Mouse (Mus musculus): ENCODE results near the gene Slc6a21.

Slc6a21 gene

GRCm38 (mm10) chr7:45277136-45277760 lies at the start of gene Slc6a21:
TSS of gene Slc6a21 (plus strand) at chr7:45277513.
- DNase-seq (ENCODE audit: low read depth, low spot score): no peak

- no peak for DNase-seq (ENCODE audit: low read depth, low spot score)
These were observed 48.8 kb upstream of the Slc6a21 start for GRCm38 (mm10) chr7:45228548-45228947.

- DNase-seq (ENCODE audit: low read depth, low spot score): no peak
These were observed 48.3 kb upstream of the Slc6a21 start for GRCm38 (mm10) chr7:45229046-45229445.

- DNase-seq (ENCODE audit: low read depth, low spot score): no peak
These were observed 47.7 kb upstream of the Slc6a21 start for GRCm38 (mm10) chr7:45229459-45230203.

- DNase-seq (ENCODE audit: low read depth, low spot score): no peak
These were observed 46.1 kb upstream of the Slc6a21 start for GRCm38 (mm10) chr7:45231192-45231591.

- DNase-seq (ENCODE audit: low read depth, low spot score): no peak
These were observed 45.4 kb upstream of the Slc6a21 start for GRCm38 (mm10) chr7:45231941-45232340.

- no peak for DNase-seq (ENCODE audit: low read depth, low spot score)
These were observed 44.4 kb upstream of the Slc6a21 start for GRCm38 (mm10) chr7:45232716-45233465.

GRCm38 (mm10) chr7:45233580-45234332 lies 43.6 kb upstream of the Slc6a21 start:
- no peak for DNase-seq (ENCODE audit: low read depth, low spot score)

GRCm38 (mm10) chr7:45234333-45234841 lies 42.9 kb upstream of the Slc6a21 start:
- DNase-seq (ENCODE audit: low read depth, low spot score): no peak

- peak; percentile 57 for DNase-seq (ENCODE audit: low read depth, low spot score)
These were observed 42.3 kb upstream of the Slc6a21 start for GRCm38 (mm10) chr7:45234922-45235571.

- DNase-seq (ENCODE audit: low read depth, low spot score): no peak
These were observed 41.6 kb upstream of the Slc6a21 start for GRCm38 (mm10) chr7:45235656-45236180.

- DNase-seq (ENCODE audit: low read depth, low spot score): no peak
These were observed 39.3 kb upstream of the Slc6a21 start for GRCm38 (mm10) chr7:45237747-45238699.

GRCm38 (mm10) chr7:45238723-45239496 lies 38.4 kb upstream of the Slc6a21 start, which contains the start of gene Cd37:
TSS of gene Cd37 (minus strand) at chr7:45239115.
- no peak for DNase-seq (ENCODE audit: low read depth, low spot score)

- no peak for DNase-seq (ENCODE audit: low read depth, low spot score)
These were observed 37.2 kb upstream of the Slc6a21 start for GRCm38 (mm10) chr7:45240109-45240508.

- peak; percentile 33 for DNase-seq (ENCODE audit: low read depth, low spot score)
These were observed 36.5 kb upstream of the Slc6a21 start, which contains the start of gene Slc6a16 for GRCm38 (mm10) chr7:45240633-45241388. TSS of gene Slc6a16 (plus strand) at chr7:45241085.

GRCm38 (mm10) chr7:45241389-45241749 lies 35.9 kb upstream of the Slc6a21 start:
- DNase-seq (ENCODE audit: low read depth, low spot score): no peak

- DNase-seq (ENCODE audit: low read depth, low spot score): no peak
These were observed 29.6 kb upstream of the Slc6a21 start for GRCm38 (mm10) chr7:45247666-45248065.

- no peak for DNase-seq (ENCODE audit: low read depth, low spot score)
These were observed 23.5 kb upstream of the Slc6a21 start for GRCm38 (mm10) chr7:45253806-45254205.
